ENCODE assay signal across 24 mouse cellular contexts in genomic region chr6:73466084-73466483, GRCm38 (mm10). TPM values are rescaled to one million over a fixed set of nuclear protein-coding genes. Genes with fewer than 3 reads are reported as not detected.
"Had no signal": no experiment of that assay in that cellular context is flagged by ENCODE, and none has a peak within 500 bp of the region (broad histone marks: within the 10 kb centered on the region; RNA-seq: fewer than 3 reads in every experiment).

No protein-coding gene starts in this region.

- H3K27ac ChIP-seq: hindbrain, postnatal 0 days; limb, embryonic 12.5 days; liver, embryonic 13.5 days; lung, embryonic 15.5 days; macrophage; midbrain, embryonic 15.5 days; neural tube, embryonic 12.5 days; stomach, postnatal 0 days had no signal

- H3K9ac ChIP-seq: limb, embryonic 12.5 days; liver, embryonic 13.5 days; liver, postnatal 0 days; lung, embryonic 15.5 days; midbrain, embryonic 15.5 days; neural tube, embryonic 12.5 days had no signal

- DNase-seq: liver; liver, embryonic 13.5 days; liver, postnatal 0 days; lung, postnatal 14 days; thymus, adult 18-20 months; thymus, postnatal 14 days had no signal

- ATAC-seq: hindbrain, postnatal 0 days; liver, postnatal 0 days; midbrain, embryonic 15.5 days had no signal

- H3K9me3 ChIP-seq: limb, embryonic 12.5 days; lung, embryonic 15.5 days; midbrain, embryonic 15.5 days; neural tube, embryonic 12.5 days had no signal

- H3K27me3 ChIP-seq: limb, embryonic 12.5 days; liver, embryonic 13.5 days; lung, embryonic 15.5 days; megakaryocyte, embryonic 14.5 days; midbrain, embryonic 15.5 days; neural tube, embryonic 12.5 days had no signal

- H3K4me2 ChIP-seq: limb, embryonic 12.5 days; liver, embryonic 13.5 days; lung, embryonic 15.5 days; midbrain, embryonic 11.5 days; midbrain, embryonic 15.5 days; neural tube, embryonic 12.5 days had no signal

- H3K4me1 ChIP-seq: limb, embryonic 12.5 days; liver, embryonic 13.5 days; lung, embryonic 15.5 days; megakaryocyte, embryonic 14.5 days; midbrain, embryonic 15.5 days; neural tube, embryonic 12.5 days had no signal

- H3K36me3 ChIP-seq: limb, embryonic 12.5 days; liver, embryonic 13.5 days; lung, embryonic 15.5 days; midbrain, embryonic 15.5 days; neural tube, embryonic 12.5 days had no signal

- H3K4me3 ChIP-seq: limb, embryonic 12.5 days; liver, embryonic 13.5 days; lung, embryonic 15.5 days; megakaryocyte, embryonic 14.5 days; midbrain, embryonic 15.5 days; neural tube, embryonic 12.5 days had no signal

RNA-seq across cellular contexts. Expression of gene 4931417E11Rik, which starts 3.4 kb away (rescaled TPM):
- total RNA-seq: hindbrain, postnatal 0 days; layer of hippocampus, adult 8-10 months; layer of hippocampus, postnatal 25 days; left cerebral cortex, adult 8-10 months; left cerebral cortex, postnatal 36 days; monocyte, adult 5-6 weeks; neutrophil, adult 5-6 weeks had no signal
- polyA plus RNA-seq: hindbrain, postnatal 0 days; intestine, embryonic 14.5 days; large intestine, adult 2 months; limb, embryonic 12.5 days; liver, embryonic 13.5 days; liver, postnatal 0 days; lung, embryonic 15.5 days; macrophage; midbrain, embryonic 11.5 days; midbrain, embryonic 15.5 days; neural tube, embryonic 12.5 days; stomach, postnatal 0 days; urinary bladder, adult 2 months had no signal
